Mouse (Mus musculus): ENCODE results near the gene Chd2.
A peak's percentile ranks its signal among the peaks of the same experiment; 100 is the strongest.
"Not testable (repeated sequence)": the region's sequence is repeated elsewhere in the genome, so short reads cannot be mapped to it uniquely, and the experiment has no call there.

The Chd2 gene

DNA sequence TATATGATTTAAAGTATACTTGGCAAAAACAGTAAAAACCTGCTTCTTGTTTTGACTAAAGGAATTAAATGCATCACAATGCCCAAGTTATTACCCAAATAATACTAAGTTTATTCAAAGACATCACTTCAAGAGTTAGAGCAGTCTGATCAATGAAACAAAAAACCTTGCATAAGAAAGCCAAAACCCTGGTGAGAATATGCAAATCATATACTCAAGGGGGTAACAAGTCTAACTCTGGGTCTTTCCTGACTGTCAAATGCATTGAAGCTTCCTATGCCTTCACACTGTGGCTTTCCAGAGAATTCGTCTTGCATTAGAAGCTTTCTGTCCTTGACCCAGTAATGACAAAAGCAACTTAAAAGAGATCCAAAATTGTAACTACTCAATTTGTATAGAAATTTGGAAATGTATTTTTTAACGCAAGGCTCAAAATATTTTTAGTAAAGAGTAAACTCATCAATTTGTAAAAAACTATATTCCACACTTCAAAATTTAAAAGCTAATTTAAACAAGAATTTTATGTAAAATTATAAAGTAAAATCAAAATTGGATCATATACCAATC lies 2.4 kb downstream of the Chd2 start:
- peak; percentile 17 for DNase-seq

DNA sequence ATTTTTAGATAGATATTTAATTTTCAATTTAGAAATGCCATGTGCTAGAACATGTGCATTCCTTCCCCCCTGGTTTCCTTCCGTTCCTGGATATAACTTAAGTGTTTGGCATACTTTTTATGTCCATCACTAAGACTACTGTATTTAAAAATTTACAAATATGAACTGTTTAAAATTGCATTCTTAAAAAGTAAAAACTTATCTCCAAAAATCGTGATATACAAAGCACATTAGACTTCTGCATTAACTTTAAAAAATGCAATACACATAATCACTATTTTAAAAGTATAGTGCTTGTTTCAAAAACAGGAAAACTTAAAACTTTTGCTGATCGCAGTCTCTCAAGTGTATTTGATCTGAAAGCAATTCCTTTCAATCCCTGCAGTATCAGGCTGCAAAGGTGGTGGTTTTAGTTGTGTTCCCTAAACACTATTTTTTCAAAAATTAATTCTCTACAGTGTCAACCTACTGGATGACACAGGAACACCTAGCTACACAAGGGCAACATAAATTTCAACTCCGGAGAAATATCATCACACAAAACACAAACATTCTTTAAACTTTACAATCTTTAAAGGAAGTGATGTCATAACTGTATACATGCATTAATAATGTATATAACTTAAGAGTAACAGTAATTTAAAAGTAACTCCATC lies 3.1 kb downstream of the Chd2 start:
- peak; percentile 4 for DNase-seq

GRCm38 (mm10) chr7:73537634-73538423 lies 3.8 kb downstream of the Chd2 start:
- peak; percentile 100 for DNase-seq

GRCm38 (mm10) chr7:73537228-73537627 lies 4.4 kb downstream of the Chd2 start:
- DNase-seq: no peak

DNA sequence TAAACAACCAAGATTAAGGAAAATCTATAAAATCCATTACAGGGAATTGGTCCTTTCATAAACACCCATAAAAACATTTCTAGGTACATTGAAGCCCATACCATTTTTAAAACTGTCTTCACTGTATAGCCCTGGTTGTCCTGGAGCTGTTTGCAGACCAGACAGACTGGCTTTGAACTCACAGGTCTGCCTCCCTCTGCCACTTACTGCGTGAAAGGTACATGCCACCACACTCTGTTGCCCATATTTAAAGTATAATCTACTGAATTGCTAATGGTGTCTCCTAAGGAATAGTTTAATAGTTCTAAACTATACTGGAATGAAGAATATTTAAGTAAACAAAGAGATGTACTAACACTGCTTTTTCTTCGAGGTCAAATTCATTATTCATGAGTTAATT lies 5.1 kb downstream of the Chd2 start:
- DNase-seq: no peak

DNA sequence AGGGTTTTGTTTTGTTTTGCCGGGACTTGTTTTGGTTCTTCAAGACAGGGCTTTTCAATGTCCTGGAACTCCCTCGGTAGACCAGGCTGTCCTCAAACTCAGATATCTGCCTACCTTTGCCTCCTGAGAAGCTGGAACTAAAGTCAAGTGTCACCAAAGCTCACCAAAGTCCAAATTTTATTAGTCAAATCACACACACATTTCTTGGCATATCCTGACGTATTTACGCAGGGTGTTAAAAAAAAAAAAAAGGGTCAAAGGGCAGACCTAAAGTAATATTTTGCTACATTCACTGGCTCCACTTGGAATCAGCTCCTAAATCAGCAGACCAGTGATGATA lies 5.8 kb downstream of the Chd2 start:
- DNase-seq: no peak

GRCm38 (mm10) chr7:73534937-73535860 lies 6.4 kb downstream of the Chd2 start:
- no peak for DNase-seq

- DNase-seq: no peak
Measured at GRCm38 (mm10) chr7:73533457-73533856, 8.2 kb downstream of the Chd2 start.

DNA sequence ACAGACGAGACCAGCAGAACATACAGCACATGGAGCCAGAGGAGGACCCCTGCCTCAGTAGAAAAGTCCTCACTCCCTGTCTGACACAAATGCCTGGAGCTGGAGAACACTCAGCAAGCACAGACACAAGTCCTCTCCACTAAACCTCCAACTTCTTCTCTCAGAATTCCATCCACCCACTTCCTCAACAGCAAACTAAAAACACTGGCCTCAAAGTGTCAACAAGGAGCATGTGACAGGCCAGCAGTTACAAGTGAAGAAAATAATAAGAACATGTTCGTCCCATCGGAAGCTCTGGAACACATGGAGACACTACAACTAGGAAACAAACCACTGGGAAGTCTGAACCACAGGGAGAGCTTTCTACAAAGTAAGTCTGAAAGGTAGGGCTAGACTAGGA lies 8.7 kb downstream of the Chd2 start:
- DNase-seq: no peak

DNA sequence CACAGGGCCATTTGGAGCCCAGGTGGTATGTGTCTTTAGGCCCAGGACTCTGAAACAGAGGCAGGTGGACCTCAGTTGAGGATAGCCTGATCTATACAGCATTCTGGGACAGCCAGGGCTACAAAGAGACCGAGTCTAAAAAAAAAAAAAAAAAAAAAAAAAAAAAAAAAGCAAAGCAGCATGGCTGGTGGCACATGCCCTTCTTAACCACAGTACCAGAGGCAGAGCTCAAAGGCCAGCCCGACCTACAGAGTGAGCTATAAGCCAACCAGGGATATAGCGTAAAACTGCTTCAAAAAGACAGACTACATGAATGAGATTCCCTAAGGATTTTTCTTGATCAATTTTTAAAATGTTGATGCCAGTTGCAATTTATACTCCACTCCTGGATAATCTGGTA lies 9.5 kb downstream of the Chd2 start:
- no peak for DNase-seq

DNA sequence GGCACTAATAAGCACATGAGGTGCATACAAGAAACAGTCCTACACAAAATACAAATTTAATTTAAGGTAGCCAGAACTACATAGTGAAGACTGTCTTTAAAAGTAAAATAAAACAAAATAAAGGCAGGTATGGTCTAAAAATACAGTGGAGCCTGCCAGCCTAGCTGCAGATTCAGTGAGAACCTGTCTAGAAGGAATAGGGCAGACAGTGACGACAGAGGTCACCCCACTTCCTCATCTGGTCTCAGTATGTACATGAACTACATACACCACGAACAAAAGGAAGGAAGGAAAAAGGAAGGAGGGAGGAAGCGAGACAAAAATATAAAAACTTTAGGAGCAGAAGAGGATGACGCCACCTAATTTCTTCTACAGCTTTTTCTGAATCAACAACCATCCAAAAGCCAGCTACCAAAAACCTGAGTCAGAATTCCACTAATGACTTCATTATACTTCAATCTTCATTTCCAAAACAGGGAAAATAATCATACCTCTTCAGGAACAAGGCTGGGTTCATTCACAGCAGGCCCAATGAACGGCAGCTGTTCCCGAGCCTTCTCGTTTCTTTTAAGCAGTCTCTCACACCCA lies 10.0 kb downstream of the Chd2 start:
- DNase-seq: no peak

DNA sequence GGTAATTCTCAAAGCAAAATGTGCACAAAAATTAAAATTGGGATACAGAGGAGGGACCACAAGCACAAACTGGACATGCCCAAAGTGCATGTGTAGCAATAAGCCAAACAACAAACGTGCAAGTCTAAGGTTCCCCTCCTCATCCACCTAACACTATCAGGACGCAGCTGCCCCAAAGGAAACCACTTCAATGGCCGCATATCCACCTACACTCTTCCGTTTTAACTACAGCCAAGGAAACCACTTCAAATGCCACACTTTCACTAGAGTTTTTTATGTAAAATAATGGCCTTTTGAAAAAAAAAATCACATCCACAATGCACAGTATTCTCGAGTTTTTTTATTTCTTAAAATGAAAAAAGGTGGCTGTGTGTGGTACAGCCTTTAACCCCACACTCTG lies 10.8 kb downstream of the Chd2 start:
- DNase-seq: no peak

- no peak for DNase-seq
Measured at GRCm38 (mm10) chr7:73530164-73530563, 11.5 kb downstream of the Chd2 start.

- DNase-seq: no peak
Measured at GRCm38 (mm10) chr7:73529261-73529660, 12.4 kb downstream of the Chd2 start.

DNA sequence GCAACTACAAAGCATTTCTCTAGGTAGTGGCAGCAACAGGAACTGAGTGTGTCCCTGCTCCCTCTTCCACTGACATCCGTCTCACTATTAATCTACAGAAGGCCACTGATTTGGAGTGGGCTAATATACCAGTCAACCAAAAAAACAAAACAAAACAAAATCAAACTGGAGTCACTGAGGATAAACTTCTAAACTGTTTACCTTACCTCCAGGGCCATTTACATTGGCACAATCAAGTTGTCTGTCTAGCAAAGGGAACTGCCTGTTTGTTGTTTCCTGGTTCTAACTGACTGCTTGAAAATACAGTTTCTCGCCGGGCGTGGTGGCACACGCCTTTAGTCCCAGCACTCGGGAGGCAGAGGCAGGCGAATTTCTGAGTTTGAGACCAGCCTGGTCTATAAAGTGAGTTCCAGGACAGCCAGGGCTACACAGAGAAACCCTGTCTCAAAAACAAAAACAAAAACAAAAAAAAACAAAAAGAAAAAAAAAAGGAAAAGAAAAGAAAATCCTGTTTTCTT lies 13.2 kb downstream of the Chd2 start:
- not testable (repeated sequence) for DNase-seq

DNA sequence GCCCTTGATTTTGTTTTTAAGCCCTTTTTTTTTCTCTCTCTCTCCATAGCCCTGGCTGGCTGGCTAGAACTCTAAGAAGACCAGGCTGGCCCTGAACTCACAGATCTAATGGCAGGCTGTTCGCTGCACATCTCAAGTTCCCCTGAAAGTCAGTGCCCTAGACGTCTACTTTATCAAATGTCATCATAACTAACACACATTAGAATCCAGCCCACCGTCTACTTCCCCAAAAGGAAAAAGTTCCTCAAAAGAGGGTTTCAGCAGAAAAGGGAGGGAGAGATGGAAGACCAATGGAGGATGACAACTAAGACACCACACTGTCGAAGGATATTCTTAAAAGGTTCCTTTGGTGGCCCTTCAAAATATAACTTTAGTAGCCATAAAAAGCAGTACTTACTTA lies 14.4 kb downstream of the Chd2 start:
- DNase-seq: no peak

DNA sequence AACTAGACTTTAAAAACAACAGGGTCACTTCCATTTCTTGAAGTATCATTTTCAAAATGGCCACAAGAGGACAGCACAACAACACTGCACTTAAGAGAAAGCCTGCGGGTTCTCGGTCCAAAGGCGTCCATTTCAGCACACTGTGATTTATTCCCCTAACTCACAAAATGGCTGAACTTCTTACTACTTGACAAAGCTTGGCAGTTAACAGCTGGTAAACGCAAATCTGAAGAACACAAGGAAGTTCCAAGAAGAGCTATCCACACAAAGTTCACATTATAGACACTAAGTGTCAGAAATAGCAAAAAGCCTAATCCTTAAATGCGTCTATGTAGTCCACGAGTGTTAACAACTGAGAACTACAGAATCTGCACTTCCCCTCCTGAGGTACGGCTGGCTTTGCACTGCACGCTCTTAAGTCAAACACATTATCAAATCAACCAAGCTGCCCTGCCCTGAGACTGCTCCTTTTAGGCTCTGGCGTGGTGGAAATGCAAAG lies 17.1 kb downstream of the Chd2 start:
- DNase-seq: peak; percentile 57

- DNase-seq: no peak
Measured at GRCm38 (mm10) chr7:73523608-73524259, 17.9 kb downstream of the Chd2 start.

DNA sequence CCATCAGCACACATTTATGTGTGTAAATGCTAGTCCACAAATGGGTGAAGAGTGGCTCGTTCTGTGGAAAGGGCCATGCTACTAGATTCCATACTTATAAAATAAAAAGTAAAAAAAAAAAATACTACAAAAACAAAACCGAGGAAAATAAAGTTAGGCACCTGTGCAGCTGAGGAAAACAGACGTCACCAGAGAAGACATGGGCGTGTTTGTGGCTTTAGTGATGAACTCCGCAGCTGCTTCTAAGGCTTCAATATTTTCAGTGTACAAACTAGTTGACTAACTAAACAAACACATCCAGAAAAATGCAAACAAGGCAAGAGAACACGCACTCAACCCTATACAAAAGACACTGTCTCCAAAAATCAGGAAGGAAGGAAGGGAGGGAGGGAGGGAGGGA lies 18.4 kb downstream of the Chd2 start:
- DNase-seq: no peak

GRCm38 (mm10) chr7:73521277-73522193 lies 20.1 kb downstream of the Chd2 start:
- no peak for DNase-seq

DNA sequence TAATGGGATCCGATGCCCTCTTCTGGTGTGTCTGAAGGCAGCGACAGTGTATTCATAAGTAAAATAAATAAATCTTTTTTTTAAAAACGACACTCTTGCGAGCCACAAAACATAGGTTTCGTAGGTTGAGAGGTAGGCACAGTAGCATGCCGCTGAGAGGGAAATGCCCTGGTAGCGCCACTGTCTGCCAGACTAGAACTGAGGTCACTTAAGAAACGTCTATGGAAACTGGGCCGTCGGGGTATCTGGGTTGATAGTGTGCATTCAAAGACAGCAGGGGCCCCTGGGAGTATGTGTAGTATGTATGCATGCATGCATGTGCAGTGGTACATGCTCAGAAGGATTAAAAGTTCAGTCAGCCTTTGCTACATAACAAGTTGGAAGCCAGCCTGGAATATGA lies 21.4 kb downstream of the Chd2 start:
- DNase-seq: no peak

Measured in cerebellum, adult 8-10 months (tissue).